Mouse (Mus musculus) central nervous system, embryonic 14 days (tissue): ENCODE data around the gene 1700030K09Rik. TPM values are rescaled to one million over a fixed set of nuclear protein-coding genes. Genes with fewer than 3 reads are reported as not detected.

Source experiments
- polyA plus RNA-seq: library from polyadenylated mRNA; depleted of rRNA; stranded (reverse); fragments of >200 nt; gene quantifications from 2 replicates; pipeline ENCODE4 v1.2.3, GENCODE M21; 2012; rRNA removed

The 1700030K09Rik gene
- 14.9 and 15.2 TPM in 2 replicates for polyA plus RNA-seq

GRCm38 (mm10) chr8:72443338-72443993, at the start of gene 1700030K09Rik, which contains the start of gene Calr3:
1700030K09Rik (plus strand) TSS chr8:72443880.
Calr3 (minus strand) TSS chr8:72443870.

DNA sequence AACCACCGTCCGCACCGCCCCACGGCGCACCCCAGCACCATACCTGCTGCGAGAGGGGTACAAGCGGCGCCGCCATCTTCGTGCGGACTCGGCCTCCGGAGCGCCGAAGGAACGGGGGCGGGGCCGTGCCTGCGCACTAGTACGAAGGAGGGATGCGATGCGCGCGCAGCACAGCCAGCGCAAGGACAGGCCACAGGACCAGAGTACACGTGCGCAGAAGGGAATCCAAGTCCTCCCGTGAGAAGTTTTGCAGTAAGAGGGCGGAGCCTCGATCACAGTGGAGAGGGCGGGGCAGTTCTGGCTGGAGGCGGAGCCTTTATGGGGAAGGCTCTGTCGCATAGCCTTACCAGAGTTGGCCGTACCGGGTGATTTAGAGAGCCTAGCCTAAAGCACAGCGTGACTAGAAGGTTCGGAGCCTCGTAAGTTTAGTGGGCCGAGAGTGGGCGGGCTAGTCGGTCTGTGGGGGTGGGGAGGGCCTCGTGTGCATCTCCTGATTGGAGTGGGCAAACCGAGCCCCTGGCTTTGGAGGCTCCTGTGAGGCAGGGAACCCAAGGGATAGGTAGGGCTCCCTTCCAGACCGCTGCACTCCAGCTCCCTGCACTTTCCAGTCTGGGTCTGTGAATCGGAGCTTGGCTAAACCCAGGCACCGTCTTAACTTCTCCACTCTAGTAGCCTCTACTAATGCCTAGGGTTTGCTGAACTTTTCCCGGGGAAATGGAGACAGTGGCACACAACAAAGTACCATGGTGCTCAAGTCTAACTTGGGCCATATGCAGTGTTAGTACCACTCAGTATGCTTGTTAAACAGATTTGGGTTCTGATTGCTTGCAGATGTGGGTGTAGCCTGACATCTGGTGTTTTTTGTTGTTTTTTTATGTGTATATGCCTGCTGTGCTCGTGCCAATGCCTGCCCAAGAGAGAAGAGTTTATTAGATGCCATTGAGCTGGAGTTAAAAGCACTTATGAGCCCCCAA, 22.0 kb upstream of the 1700030K09Rik start, which contains the start of gene Eps15l1:
TSS of gene Eps15l1 (minus strand) at position 99 of the 974 bp plus-strand sequence.

GRCm38 (mm10) chr8:72474826-72475546, 31.3 kb downstream of the 1700030K09Rik start, which contains the start of gene Cherp:
Cherp (minus strand) TSS chr8:72475226.

GRCm38 (mm10) chr8:72491680-72492621, 48.3 kb downstream of the 1700030K09Rik start, which contains the start of gene Slc35e1:
Slc35e1 (minus strand) TSS chr8:72492614.

Other genes starting within 250 kb of the 1700030K09Rik start
- gene Cib3, start 231.0 kb upstream of the 1700030K09Rik start, polyA plus RNA-seq: 0.03 TPM in 1 of 2 replicates, not detected in the other
- not detected in 2 replicates for gene Gm11034, start 230.2 kb upstream of the 1700030K09Rik start, polyA plus RNA-seq
- gene Fam32a, start 224.2 kb upstream of the 1700030K09Rik start, polyA plus RNA-seq: 87.3 and 98.8 TPM in 2 replicates
- 222 and 230 TPM in 2 replicates for gene Ap1m1, start 203.9 kb upstream of the 1700030K09Rik start, polyA plus RNA-seq
- 22.6 and 23.4 TPM in 2 replicates for gene Gm10282, start 138.6 kb upstream of the 1700030K09Rik start, polyA plus RNA-seq
- 10.7 and 17.6 TPM in 2 replicates for gene Klf2, start 124.8 kb upstream of the 1700030K09Rik start, polyA plus RNA-seq
- gene Eps15l1, start 22.4 kb upstream of the 1700030K09Rik start, polyA plus RNA-seq: 111 and 112 TPM in 2 replicates
- gene Calr3, start within 50 bp of the 1700030K09Rik start, polyA plus RNA-seq: 0.55 and 0.74 TPM in 2 replicates
- gene Cherp, start 31.3 kb downstream of the 1700030K09Rik start, polyA plus RNA-seq: 75.3 and 90.3 TPM in 2 replicates
- gene Slc35e1, start 48.7 kb downstream of the 1700030K09Rik start, polyA plus RNA-seq: 26.4 and 26.6 TPM in 2 replicates
- 15.4 and 15.5 TPM in 2 replicates for gene Med26, start 104.4 kb downstream of the 1700030K09Rik start, polyA plus RNA-seq
- 81.0 and 81.2 TPM in 2 replicates for gene Smim7, start 127.2 kb downstream of the 1700030K09Rik start, polyA plus RNA-seq
- gene Tmem38a, start 128.2 kb downstream of the 1700030K09Rik start, polyA plus RNA-seq: 21.2 and 28.7 TPM in 2 replicates
- 2.4 and 2.8 TPM in 2 replicates for gene Nwd1, start 202.8 kb downstream of the 1700030K09Rik start, polyA plus RNA-seq